Comparison of ENCODE assay signal across 24 mouse cellular contexts in the genomic region with DNA sequence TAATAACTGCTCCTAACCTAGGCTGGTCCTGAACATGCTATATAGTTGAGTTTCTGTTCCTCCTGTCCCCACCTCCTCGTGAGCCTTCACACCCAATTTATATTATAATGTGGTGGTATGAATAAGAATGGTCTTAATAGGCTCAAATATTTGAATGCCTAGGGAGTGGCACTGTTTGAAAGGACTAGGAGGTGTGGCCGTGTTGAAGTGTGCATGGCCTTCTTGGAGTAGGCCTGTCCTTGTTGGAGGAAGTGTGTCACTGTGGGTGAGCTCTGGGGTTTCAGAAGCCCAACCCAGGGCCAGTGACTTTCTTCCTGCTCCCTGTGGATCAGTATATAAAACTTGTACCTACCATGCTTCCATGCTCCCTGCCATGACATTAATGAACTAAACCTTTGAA. TPM values are rescaled to one million over a fixed set of nuclear protein-coding genes. Genes with fewer than 3 reads are reported as not detected.
"Had no signal": no experiment of that assay in that cellular context is flagged by ENCODE, and none has a peak within 500 bp of the region (broad histone marks: within the 10 kb centered on the region; RNA-seq: fewer than 3 reads in every experiment).

No protein-coding gene starts in this region.

- H3K36me3 ChIP-seq: neural tube, embryonic 13.5 days; neural tube, embryonic 15.5 days; stomach, embryonic 15.5 days had no signal

- H3K9ac ChIP-seq: neural tube, embryonic 13.5 days; neural tube, embryonic 15.5 days; stomach, embryonic 15.5 days had no signal

- H3K9me3 ChIP-seq: neural tube, embryonic 13.5 days; neural tube, embryonic 15.5 days; stomach, embryonic 15.5 days had no signal

- H3K4me1 ChIP-seq: stomach, embryonic 15.5 days had no signal

- H3K27me3 ChIP-seq: neural tube, embryonic 13.5 days; neural tube, embryonic 15.5 days; stomach, embryonic 15.5 days had no signal

- H3K4me2 ChIP-seq: neural tube, embryonic 13.5 days; neural tube, embryonic 15.5 days; stomach, embryonic 15.5 days had no signal

- H3K27ac ChIP-seq: neural tube, embryonic 13.5 days; neural tube, embryonic 15.5 days; stomach, embryonic 15.5 days; stomach, postnatal 0 days had no signal

- H3K4me3 ChIP-seq: neural tube, embryonic 13.5 days; neural tube, embryonic 15.5 days; stomach, embryonic 15.5 days had no signal

- DNase-seq: retina, postnatal 1 day; right cerebral cortex, adult 18-20 months; right cerebral cortex, postnatal 14 days; right cerebral cortex, postnatal 25 days; spleen, adult 18-20 months; thymus, adult 18-20 months; thymus, adult 2 months; thymus, postnatal 14 days; thymus, postnatal 25 days; thymus, postnatal 36 days; thymus, postnatal 4 days had no signal

RNA-seq across cellular contexts. Expression of a gene that starts 43.5 kb away (rescaled TPM):
- total RNA-seq: neutrophil, adult 5-6 weeks had no signal
- polyA plus RNA-seq: neural tube, embryonic 13.5 days; neural tube, embryonic 14.5 days; neural tube, embryonic 15.5 days; small intestine, adult 2 months; spleen, adult 2 months; stomach, embryonic 14.5 days; stomach, embryonic 15.5 days; stomach, embryonic 16.5 days; stomach, postnatal 0 days; testis, adult 2 months; thymus, adult 2 months; thymus, postnatal 0 days; urinary bladder, adult 2 months had no signal

RNA-seq across cellular contexts. Expression of a gene that starts 47.5 kb away (rescaled TPM):
- total RNA-seq: neutrophil, adult 5-6 weeks had no signal
- polyA plus RNA-seq: neural tube, embryonic 13.5 days; small intestine, adult 2 months; spleen, adult 2 months; stomach, embryonic 14.5 days; thymus, adult 2 months; urinary bladder, adult 2 months had no signal
